Mouse (Mus musculus): ENCODE data around the gene Riox1. TPM values are rescaled to one million over a fixed set of nuclear protein-coding genes. Genes with fewer than 3 reads are reported as not detected.

Riox1 gene
- total and polyA plus RNA-seq, 2 experiments from 2014 or later = 4.6 to 12.4 TPM

- peak overlapping the region; percentile 71 for H3K9ac ChIP-seq (replicated peaks; ENCODE audit: low read depth, low read length)
- 0 out of 2 replicates have a peak, but pooled peaks cover 5% of the 10 kb centered on the region for H3K36me3 ChIP-seq (replicated peaks; ENCODE audit: control insufficient read depth, insufficient read depth, low read length)
- H3K27me3 ChIP-seq (ENCODE audit: control insufficient read depth, insufficient read depth, low read length) = no peaks in the 10 kb centered on the region
- WGBS = 27% methylated on average over 11 of the region's 11 CpGs
- H3K9me3 ChIP-seq (replicated peaks; ENCODE audit: control insufficient read depth, low read length) = no peaks in the 10 kb centered on the region
- H3K27ac ChIP-seq (ENCODE audit: low read depth) = peak overlapping the region; percentile 74
- peaks cover 14% of the 10 kb centered on the region for H3K4me1 ChIP-seq (ENCODE audit: control insufficient read depth, insufficient read depth)
- H3K4me2 ChIP-seq (ENCODE audit: low read depth, low read length) = peak overlapping the region; percentile 100
- no peak for ATAC-seq (ENCODE audit: insufficient read depth, low read depth)
- no peak for DNase-seq (ENCODE audit: low spot score)
- H3K4me3 ChIP-seq (ENCODE audit: low read depth, low read length) = peak overlapping the region; percentile 75
- TF ChIP-seq EP300 (IDR thresholded peaks at IDR 0.05; ENCODE audit: low read depth) = no peak
- no peak for TF ChIP-seq CTCF (IDR thresholded peaks at IDR 0.05; ENCODE audit: low read depth)
Observed at GRCm38 (mm10) chr12:83949776-83950492, 474 bp upstream of the Riox1 start.

- ATAC-seq (ENCODE audit: insufficient read depth, low read depth) (peak; percentile 30), DNase-seq (ENCODE audit: low spot score) (no peak)
- H3K27me3 ChIP-seq (ENCODE audit: control insufficient read depth, insufficient read depth, low read length) = no peaks in the 10 kb centered on the region
- TF ChIP-seq CTCF (IDR thresholded peaks at IDR 0.05; ENCODE audit: low read depth) (no peak), EP300 (IDR thresholded peaks at IDR 0.05; ENCODE audit: low read depth) (no peak)
- 1% methylated on average over 97 of the region's 116 CpGs for WGBS
- H3K4me1 ChIP-seq (ENCODE audit: control insufficient read depth, insufficient read depth) = peaks cover 14% of the 10 kb centered on the region
- peak overlapping the region; percentile 75 for H3K4me3 ChIP-seq (ENCODE audit: low read depth, low read length)
- no peaks in the 10 kb centered on the region for H3K9me3 ChIP-seq (replicated peaks; ENCODE audit: control insufficient read depth, low read length)
- H3K9ac ChIP-seq (replicated peaks; ENCODE audit: low read depth, low read length) = peak overlapping the region; percentile 71
- 0 out of 2 replicates have a peak, but pooled peaks cover 5% of the 10 kb centered on the region for H3K36me3 ChIP-seq (replicated peaks; ENCODE audit: control insufficient read depth, insufficient read depth, low read length)
- H3K4me2 ChIP-seq (ENCODE audit: low read depth, low read length) = peak overlapping the region; percentile 100
- peak overlapping the region; percentile 74 for H3K27ac ChIP-seq (ENCODE audit: low read depth)
Observed at GRCm38 (mm10) chr12:83950840-83951701, 663 bp downstream of the Riox1 start.

GRCm38 (mm10) chr12:83951711-83952575, 1.5 kb downstream of the Riox1 start:
- WGBS = 45% methylated on average over 32 of the region's 32 CpGs
- TF ChIP-seq EP300 (IDR thresholded peaks at IDR 0.05; ENCODE audit: low read depth) (no peak), CTCF (IDR thresholded peaks at IDR 0.05; ENCODE audit: low read depth) (no peak)
- no peak for ATAC-seq (ENCODE audit: insufficient read depth, low read depth)

GRCm38 (mm10) chr12:83958278-83958677, 7.9 kb downstream of the Riox1 start:
- H3K4me2 ChIP-seq (ENCODE audit: low read depth, low read length) = no peak overlapping the region
- no peaks in the 10 kb centered on the region for H3K27me3 ChIP-seq (ENCODE audit: control insufficient read depth, insufficient read depth, low read length)
- H3K27ac ChIP-seq (ENCODE audit: low read depth) = no peak overlapping the region
- WGBS = 78% methylated on average over 9 of the region's 9 CpGs
- H3K36me3 ChIP-seq (replicated peaks; ENCODE audit: control insufficient read depth, insufficient read depth, low read length) = 0 out of 2 replicates have a peak, but pooled peaks cover 3% of the 10 kb centered on the region
- DNase-seq (ENCODE audit: low spot score) (no peak), ATAC-seq (ENCODE audit: insufficient read depth, low read depth) (no peak)
- no peak overlapping the region for H3K4me3 ChIP-seq (ENCODE audit: low read depth, low read length)
- TF ChIP-seq CTCF (IDR thresholded peaks at IDR 0.05; ENCODE audit: low read depth) (no peak), EP300 (IDR thresholded peaks at IDR 0.05; ENCODE audit: low read depth) (no peak)
- no peak overlapping the region for H3K9ac ChIP-seq (replicated peaks; ENCODE audit: low read depth, low read length)
- H3K4me1 ChIP-seq (ENCODE audit: control insufficient read depth, insufficient read depth) = no peaks in the 10 kb centered on the region
- H3K9me3 ChIP-seq (replicated peaks; ENCODE audit: control insufficient read depth, low read length) = no peaks in the 10 kb centered on the region

More at GRCm38 (mm10) chr12:83951711-83952575, 1.5 kb downstream of the Riox1 start:
- peak overlapping the region; percentile 71 for H3K9ac ChIP-seq (replicated peaks; ENCODE audit: low read depth, low read length)
- peak overlapping the region; percentile 100 for H3K4me2 ChIP-seq (ENCODE audit: low read depth, low read length)
- H3K27me3 ChIP-seq (ENCODE audit: control insufficient read depth, insufficient read depth, low read length) = no peaks in the 10 kb centered on the region
- peaks cover 14% of the 10 kb centered on the region for H3K4me1 ChIP-seq (ENCODE audit: control insufficient read depth, insufficient read depth)
- 0 out of 2 replicates have a peak, but pooled peaks cover 5% of the 10 kb centered on the region for H3K36me3 ChIP-seq (replicated peaks; ENCODE audit: control insufficient read depth, insufficient read depth, low read length)
- no peaks in the 10 kb centered on the region for H3K9me3 ChIP-seq (replicated peaks; ENCODE audit: control insufficient read depth, low read length)
- H3K27ac ChIP-seq (ENCODE audit: low read depth) = no peak overlapping the region; the same call in 1 of the 2 replicates
- H3K4me3 ChIP-seq (ENCODE audit: low read depth, low read length) = peak overlapping the region; percentile 75
- DNase-seq (ENCODE audit: low spot score) = no peak

- Histone ChIP-seq H3K4me1 (ENCODE audit: control insufficient read depth, insufficient read depth) (no peaks in the 10 kb centered on the region), H3K27me3 (ENCODE audit: control insufficient read depth, insufficient read depth, low read length) (no peaks in the 10 kb centered on the region), H3K36me3 (replicated peaks; ENCODE audit: control insufficient read depth, insufficient read depth, low read length) (no peaks in the 10 kb centered on the region), H3K4me2 (ENCODE audit: low read depth, low read length) (no peak overlapping the region), H3K9me3 (replicated peaks; ENCODE audit: control insufficient read depth, low read length) (no peaks in the 10 kb centered on the region), H3K4me3 (ENCODE audit: low read depth, low read length) (no peak overlapping the region), H3K27ac (ENCODE audit: low read depth) (no peak overlapping the region), H3K9ac (replicated peaks; ENCODE audit: low read depth, low read length) (no peak overlapping the region)
- WGBS = 76% methylated on average over 7 of the region's 7 CpGs
- TF ChIP-seq CTCF (IDR thresholded peaks at IDR 0.05; ENCODE audit: low read depth) (no peak), EP300 (IDR thresholded peaks at IDR 0.05; ENCODE audit: low read depth) (no peak)
- no peak for DNase-seq (ENCODE audit: low spot score)
- ATAC-seq (ENCODE audit: insufficient read depth, low read depth) = no peak
Observed at GRCm38 (mm10) chr12:83965235-83965634, 14.8 kb downstream of the Riox1 start.
